Mouse (Mus musculus) embryonic facial prominence, embryonic 14.5 days (tissue): ENCODE data around the gene Swsap1. TPM values are rescaled to one million over a fixed set of nuclear protein-coding genes. Genes with fewer than 3 reads are reported as not detected.

Experiments
- ATAC-seq: fragments of 200-750 bp; cut with Nextera tagmentation; 2 replicates; pipeline ENCODE4 v1.8.0; 2017; ENCODE audit warnings: low read depth, moderate number of reproducible peaks, moderate TSS enrichment
- DNase-seq: peaks from one replicate; pipeline ENCODE4 v3.0.0-alpha.2; 2015; ENCODE audit warnings: low spot score
- H3K27ac ChIP-seq: fragments of 300-500 bp; sonication (generic); replicated peaks from 2 replicates; pipeline ENCODE4 v1.5.1; 2014; ENCODE audit warnings: low read depth, mild to moderate bottlenecking, low read length, moderate library complexity
- H3K27me3 ChIP-seq: fragments of 300-500 bp; sonication (generic); replicated peaks from 2 replicates; pipeline ENCODE4 v1.6.1; 2014; ENCODE audit warnings: low read length; ENCODE audit not compliant: control insufficient read depth, insufficient read depth
- H3K36me3 ChIP-seq: fragments of 300-500 bp; sonication (generic); 2 replicates; pipeline ENCODE4 v1.6.1; 2014; ENCODE audit warnings: low read length, mixed read lengths; ENCODE audit not compliant: control insufficient read depth, insufficient read depth
- H3K4me1 ChIP-seq: fragments of 300-500 bp; sonication (generic); 2 replicates; pipeline ENCODE4 v1.6.1; 2014; ENCODE audit warnings: antibody characterized with exemption, low read length; ENCODE audit not compliant: control insufficient read depth, insufficient read depth
- H3K4me2 ChIP-seq: fragments of 300-500 bp; sonication (generic); 2 replicates; pipeline ENCODE4 v1.6.1; 2014; ENCODE audit warnings: low read depth, mild to moderate bottlenecking, low read length, moderate library complexity, mixed read lengths
- H3K4me3 ChIP-seq: fragments of 300-500 bp; sonication (generic); 2 replicates; pipeline ENCODE4 v1.5.1; 2014; ENCODE audit warnings: low read depth, mild to moderate bottlenecking, low read length
- H3K9ac ChIP-seq: fragments of 300-500 bp; sonication (generic); 2 replicates; pipeline ENCODE4 v1.6.1; 2014; ENCODE audit warnings: low read depth, mild to moderate bottlenecking, low read length, moderate library complexity, mixed read lengths
- H3K9me3 ChIP-seq: fragments of 300-500 bp; sonication (generic); 2 replicates; pipeline ENCODE4 v1.6.1; 2016; ENCODE audit warnings: low read length; ENCODE audit not compliant: control insufficient read depth
- WGBS: fragments of 180-500 bp; shearing (Covaris S2); extraction: QIAGEN DNeasy Blood & Tissue Kit; methylation state at CpG from one replicate; pipeline ENCODE4 v1.1.7; 2014; 5-methylcytosine and 5-hydroxymethylcytosine counted together
- polyA plus RNA-seq: library from polyadenylated mRNA; unstranded; fragments of >200 nt; fragmentation: Nextera tagmentation; extraction: Ambion mirVana; gene quantifications from 2 replicates; pipeline ENCODE4 v1.2.1, GENCODE M21; 2014

Gene Swsap1
- polyA plus RNA-seq, 1 experiment from 2014 or later: 9.5 TPM

- ATAC-seq: no peak
- WGBS: 8% methylated on average over 27 of the region's 36 CpGs
- no peak for DNase-seq
Observed at GRCm38 (mm10) chr9:21987592-21988342, 32.2 kb downstream of the Swsap1 start.

GRCm38 (mm10) chr9:21988421-21989101, 33.0 kb downstream of the Swsap1 start:
- Histone ChIP-seq H3K9ac (peak overlapping the region; percentile 52), H3K4me1 (0 out of 2 replicates have a peak, but pooled peaks cover 14% of the 10 kb centered on the region), H3K4me3 (peak overlapping the region; percentile 39), H3K27ac (no peak overlapping the region), H3K27me3 (peaks cover 78% of the 10 kb centered on the region), H3K4me2 (peak overlapping the region; percentile 56), H3K9me3 (no peaks in the 10 kb centered on the region), H3K36me3 (no peaks in the 10 kb centered on the region)
- ATAC-seq (peak; percentile 56), DNase-seq (no peak)
- WGBS: under 1% methylated on average over 31 of the region's 32 CpGs

More at GRCm38 (mm10) chr9:21987592-21988342, 32.2 kb downstream of the Swsap1 start:
- H3K27ac ChIP-seq: no peak overlapping the region
- H3K4me1 ChIP-seq: 0 out of 2 replicates have a peak, but pooled peaks cover 14% of the 10 kb centered on the region
- no peak overlapping the region for H3K9ac ChIP-seq
- H3K9me3 ChIP-seq: no peaks in the 10 kb centered on the region
- H3K36me3 ChIP-seq: no peaks in the 10 kb centered on the region
- peak overlapping the region; percentile 56 for H3K4me2 ChIP-seq
- peaks cover 75% of the 10 kb centered on the region for H3K27me3 ChIP-seq
- H3K4me3 ChIP-seq: peak overlapping the region; percentile 39; the same call in 1 of the 2 replicates

GRCm38 (mm10) chr9:21989230-21990110, 33.9 kb downstream of the Swsap1 start, which contains the start of gene Rgl3:
Gene Rgl3, minus strand, starts transcription at chr9:21989446.
- H3K36me3 ChIP-seq: no peaks in the 10 kb centered on the region
- H3K27me3 ChIP-seq: peaks cover 78% of the 10 kb centered on the region
- no peaks in the 10 kb centered on the region for H3K9me3 ChIP-seq
- H3K4me2 ChIP-seq: peak within 1 kb of the TSS; percentile 56
- H3K27ac ChIP-seq: no peak within 1 kb of the TSS
- 0 out of 2 replicates have a peak, but pooled peaks cover 14% of the 10 kb centered on the region for H3K4me1 ChIP-seq
- DNase-seq: peak; percentile 7
- peak within 1 kb of the TSS; percentile 52 for H3K9ac ChIP-seq
- peak within 1 kb of the TSS; percentile 39 for H3K4me3 ChIP-seq
- ATAC-seq: no peak; the same call in 1 of the 2 replicates
- 1% methylated on average over 36 of the region's 42 CpGs for WGBS

- Histone ChIP-seq H3K4me2 (no peak overlapping the region), H3K9ac (no peak overlapping the region), H3K36me3 (no peaks in the 10 kb centered on the region), H3K27me3 (peaks cover 58% of the 10 kb centered on the region), H3K27ac (no peak overlapping the region), H3K4me3 (no peak overlapping the region), H3K4me1 (0 out of 2 replicates have a peak, but pooled peaks cover 14% of the 10 kb centered on the region), H3K9me3 (no peaks in the 10 kb centered on the region)
- WGBS: 73% methylated on average over 4 of the region's 4 CpGs
- ATAC-seq: no peak
- DNase-seq: no peak
Observed at GRCm38 (mm10) chr9:21992227-21992626, 36.7 kb downstream of the Swsap1 start.

- H3K4me1 ChIP-seq: no peaks in the 10 kb centered on the region
- peaks cover 17% of the 10 kb centered on the region for H3K27me3 ChIP-seq
- DNase-seq: no peak
- H3K4me3 ChIP-seq: no peak overlapping the region
- ATAC-seq: no peak
- H3K9me3 ChIP-seq: no peaks in the 10 kb centered on the region
- H3K27ac ChIP-seq: no peak overlapping the region
- no peak overlapping the region for H3K4me2 ChIP-seq
- H3K9ac ChIP-seq: no peak overlapping the region
- no peaks in the 10 kb centered on the region for H3K36me3 ChIP-seq
- 85% methylated on average over 3 of the region's 3 CpGs for WGBS
Observed at GRCm38 (mm10) chr9:21996178-21996867, 40.8 kb downstream of the Swsap1 start.

- Histone ChIP-seq H3K4me3 (no peak overlapping the region), H3K9me3 (no peaks in the 10 kb centered on the region), H3K4me2 (no peak overlapping the region), H3K27me3 (no peaks in the 10 kb centered on the region), H3K36me3 (peaks cover 16% of the 10 kb centered on the region; the same call in 1 of the 2 replicates), H3K9ac (no peak overlapping the region), H3K27ac (no peak overlapping the region), H3K4me1 (peaks cover 16% of the 10 kb centered on the region)
- ATAC-seq (no peak), DNase-seq (no peak)
- WGBS: 87% methylated on average over 6 of the region's 6 CpGs
Observed at GRCm38 (mm10) chr9:22000296-22000695, 44.7 kb downstream of the Swsap1 start.

GRCm38 (mm10) chr9:22001633-22002032, 46.1 kb downstream of the Swsap1 start:
- Histone ChIP-seq H3K4me2 (no peak overlapping the region), H3K36me3 (peaks cover 30% of the 10 kb centered on the region), H3K9me3 (no peaks in the 10 kb centered on the region), H3K4me3 (no peak overlapping the region), H3K9ac (no peak overlapping the region), H3K4me1 (peaks cover 16% of the 10 kb centered on the region), H3K27me3 (no peaks in the 10 kb centered on the region), H3K27ac (no peak overlapping the region)
- DNase-seq (no peak), ATAC-seq (no peak)
- WGBS: 84% methylated on average over 4 of the region's 4 CpGs
